Mouse (Mus musculus) MEL-GATA-1-ER (cell line): ENCODE measurements at regions not wholly inside any gene's neighbourhood (a gene's known extent, or its start where the extent isn't known, plus 50 kb on each side); places are given as distances from the start of the nearest gene placed in this dataset.
A peak's percentile ranks its signal among the peaks of the same experiment; 100 is the strongest.

ENCODE experiments used
- DNase-seq: peaks from one replicate; pipeline ENCODE4 v3.0.0-alpha.2; 2012; ENCODE audit warnings: low read depth; ENCODE audit errors: extremely low read depth

GRCm38 (mm10) chr12:42369029-42369577 is 882.9 kb upstream of the Lrrn3 start:
- DNase-seq: no peak

- no peak for DNase-seq
These were observed 852.9 kb upstream of the Lrrn3 start for GRCm38 (mm10) chr12:42338996-42339680.

GRCm38 (mm10) chr12:42306429-42306828 is 820.2 kb upstream of the Lrrn3 start:
- DNase-seq: no peak

GRCm38 (mm10) chr12:42277241-42278032 is 791.2 kb upstream of the Lrrn3 start:
- DNase-seq: no peak

- no peak for DNase-seq
These were observed 764.2 kb upstream of the Lrrn3 start for GRCm38 (mm10) chr12:42250410-42250809.

GRCm38 (mm10) chr12:42229235-42229634 is 743.0 kb upstream of the Lrrn3 start:
- DNase-seq: no peak

GRCm38 (mm10) chr12:42181646-42182045 is 695.4 kb upstream of the Lrrn3 start:
- peak; percentile 17 for DNase-seq

GRCm38 (mm10) chr12:42179947-42180669 is 693.9 kb upstream of the Lrrn3 start:
- no peak for DNase-seq

- no peak for DNase-seq
These were observed 661.7 kb upstream of the Lrrn3 start for GRCm38 (mm10) chr12:42147971-42148370.

GRCm38 (mm10) chr12:42138694-42139442 is 652.6 kb upstream of the Lrrn3 start:
- DNase-seq: no peak

- no peak for DNase-seq
These were observed 651.9 kb upstream of the Lrrn3 start for GRCm38 (mm10) chr12:42138177-42138576.

- no peak for DNase-seq
These were observed 651.5 kb upstream of the Lrrn3 start for GRCm38 (mm10) chr12:42137764-42138163.

GRCm38 (mm10) chr12:42100189-42100588 is 614.0 kb upstream of the Lrrn3 start:
- DNase-seq: no peak

- no peak for DNase-seq
These were observed 584.2 kb upstream of the Lrrn3 start for GRCm38 (mm10) chr12:42070401-42070800.

- no peak for DNase-seq
These were observed 577.5 kb upstream of the Lrrn3 start for GRCm38 (mm10) chr12:42063745-42064144.

GRCm38 (mm10) chr12:42049056-42049455 is 562.8 kb upstream of the Lrrn3 start:
- no peak for DNase-seq

GRCm38 (mm10) chr12:42027874-42028273 is 541.6 kb upstream of the Lrrn3 start:
- no peak for DNase-seq

GRCm38 (mm10) chr12:42017506-42017905 is 531.3 kb upstream of the Lrrn3 start:
- no peak for DNase-seq

- no peak for DNase-seq
These were observed 522.7 kb upstream of the Lrrn3 start for GRCm38 (mm10) chr12:42008827-42009383.

- DNase-seq: no peak
These were observed 520.7 kb upstream of the Lrrn3 start for GRCm38 (mm10) chr12:42006912-42007311.
